Mouse (Mus musculus) spleen, adult 12 weeks (tissue): ENCODE measurements around the gene Cyp2c39.
"Not testable (repeated sequence)": the region's sequence is repeated elsewhere in the genome, so short reads cannot be mapped to it uniquely, and the experiment has no call there.

Experiments
- DNase-seq: peaks from one replicate; pipeline ENCODE4 v3.0.0; 2022; ENCODE audit warnings: low spot score

Cyp2c39 gene

GRCm38 (mm10) chr19:39510534-39510933, at the start of gene Cyp2c39:
Cyp2c39 (plus strand) TSS chr19:39510862.
- DNase-seq, result no peak

- DNase-seq, result no peak
Observed at GRCm38 (mm10) chr19:39462941-39463340, 47.7 kb upstream of the Cyp2c39 start, which contains the start of gene Cyp2c38. Cyp2c38 (minus strand) TSS chr19:39463075.

- DNase-seq, result no peak
Observed at GRCm38 (mm10) chr19:39463923-39464322, 46.7 kb upstream of the Cyp2c39 start.

- DNase-seq, result not testable (repeated sequence)
Observed at GRCm38 (mm10) chr19:39483961-39484360, 26.7 kb upstream of the Cyp2c39 start.

GRCm38 (mm10) chr19:39506341-39506740, 4.3 kb upstream of the Cyp2c39 start:
- DNase-seq, result no peak

GRCm38 (mm10) chr19:39509533-39509932, 1.1 kb upstream of the Cyp2c39 start:
- DNase-seq, result no peak
